In the genomic region with DNA sequence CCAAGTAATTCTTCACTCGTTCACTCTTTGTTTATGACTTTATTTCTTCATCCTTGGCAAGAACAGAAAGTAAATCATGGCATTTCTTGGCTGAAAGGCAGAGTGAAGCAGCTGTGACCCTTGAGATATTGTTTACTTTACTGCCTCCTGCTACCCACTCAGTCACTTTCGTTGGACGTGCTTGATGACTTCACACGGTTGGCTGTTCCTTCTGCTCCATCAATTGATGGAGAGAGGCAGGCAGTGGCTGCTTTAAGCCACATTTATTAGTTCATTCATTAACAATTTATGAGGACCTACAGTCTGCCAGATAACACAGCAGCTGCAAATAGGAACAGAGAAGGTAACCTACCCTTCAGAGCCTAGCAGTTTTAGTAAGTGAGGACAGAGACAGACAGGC, we compare ENCODE assay signal across 39 mouse cellular contexts. TPM values are rescaled to one million over a fixed set of nuclear protein-coding genes. Genes with fewer than 3 reads are reported as not detected.
DNase-seq lines count a peak whose midpoint lies in the region; ATAC-seq lines count a peak whose summit lies in the region.
"Had no signal": no experiment of that assay in that cellular context is flagged by ENCODE, and none has a peak within 500 bp of the region (broad histone marks: within the 10 kb centered on the region; RNA-seq: fewer than 3 reads in every experiment).

No protein-coding gene starts in this region.

- peaks cover 5% of the 10 kb centered on the region for H3K4me1 ChIP-seq in lung, embryonic 16.5 days (replicated peaks; ENCODE audit: control insufficient read depth, insufficient read depth, low read length)
- H3K4me1 ChIP-seq in neural tube, embryonic 11.5 days (ENCODE audit: control insufficient read depth, insufficient read depth, low read length) = no peaks in the 10 kb centered on the region
- peaks cover 11% of the 10 kb centered on the region for H3K4me1 ChIP-seq in neural tube, embryonic 15.5 days
- H3K4me1 ChIP-seq: kidney, embryonic 15.5 days; limb, embryonic 13.5 days had no signal

- H3K4me3 ChIP-seq in lung, embryonic 16.5 days (ENCODE audit: low read length) = no peak overlapping the region
- no peak overlapping the region for H3K4me3 ChIP-seq in neural tube, embryonic 11.5 days (ENCODE audit: low read depth, low read length)
- H3K4me3 ChIP-seq in neural tube, embryonic 15.5 days (replicated peaks) = no peak overlapping the region
- H3K4me3 ChIP-seq: erythroblast, embryonic 14.5 days; hindbrain, embryonic 13.5 days; kidney, embryonic 15.5 days; limb, embryonic 13.5 days; midbrain, embryonic 13.5 days; neural tube, embryonic 13.5 days had no signal

- H3K9me3 ChIP-seq in lung, embryonic 16.5 days (ENCODE audit: control insufficient read depth, low read length) = no peaks in the 10 kb centered on the region
- no peaks in the 10 kb centered on the region for H3K9me3 ChIP-seq in neural tube, embryonic 11.5 days (ENCODE audit: control insufficient read depth, low read length)
- H3K9me3 ChIP-seq in neural tube, embryonic 15.5 days (replicated peaks) = no peaks in the 10 kb centered on the region
- H3K9me3 ChIP-seq: hindbrain, embryonic 13.5 days; kidney, embryonic 15.5 days; limb, embryonic 13.5 days; midbrain, embryonic 13.5 days; neural tube, embryonic 13.5 days had no signal

- H3K36me3 ChIP-seq in lung, embryonic 16.5 days (ENCODE audit: control insufficient read depth, insufficient read depth, low read length) = no peaks in the 10 kb centered on the region
- H3K36me3 ChIP-seq in neural tube, embryonic 11.5 days (ENCODE audit: control insufficient read depth, insufficient read depth, low read length) = no peaks in the 10 kb centered on the region
- no peaks in the 10 kb centered on the region for H3K36me3 ChIP-seq in neural tube, embryonic 15.5 days
- H3K36me3 ChIP-seq: hindbrain, embryonic 13.5 days; kidney, embryonic 15.5 days; limb, embryonic 13.5 days; midbrain, embryonic 13.5 days; neural tube, embryonic 13.5 days had no signal

- no peak overlapping the region for H3K27ac ChIP-seq in lung, embryonic 16.5 days (ENCODE audit: low read length)
- H3K27ac ChIP-seq in neural tube, embryonic 11.5 days (ENCODE audit: low read depth, low read length) = no peak overlapping the region
- H3K27ac ChIP-seq in neural tube, embryonic 15.5 days (replicated peaks) = no peak overlapping the region
- H3K27ac ChIP-seq: hindbrain, embryonic 13.5 days; kidney, embryonic 15.5 days; limb, embryonic 13.5 days; midbrain, embryonic 13.5 days; neural tube, embryonic 13.5 days had no signal

- DNase-seq in heart, adult 11 months = peak; percentile 21
- no peak for DNase-seq in heart, adult 8-10 months (ENCODE audit: low spot score)
- no peak for DNase-seq in lung, postnatal 14 days
- DNase-seq in neural tube, embryonic 11.5 days (ENCODE audit: low spot score) = peak; percentile 10
- no peak for DNase-seq in neural tube, embryonic 10.5 days (ENCODE audit: extremely low spot score, low spot score)
- DNase-seq in gastrocnemius, postnatal 4 days (ENCODE audit: low spot score in 2 of 2) = no peak
- DNase-seq: adrenal gland, postnatal 14 days; cerebellum, adult 11-12 months; cerebellum, adult 9-11 months; gastrocnemius, postnatal 10 days; heart, postnatal 36 days; kidney, adult 18-20 months; kidney, postnatal 25 days; right cerebral cortex, adult 18-20 months; spleen, adult 18-20 months; thymus, postnatal 14 days had no signal

- H3K4me2 ChIP-seq in lung, embryonic 16.5 days (ENCODE audit: low read depth, low read length) = no peak overlapping the region
- H3K4me2 ChIP-seq in neural tube, embryonic 11.5 days (ENCODE audit: low read depth) = no peak overlapping the region
- no peak overlapping the region for H3K4me2 ChIP-seq in neural tube, embryonic 15.5 days
- H3K4me2 ChIP-seq: heart, embryonic 11.5 days; hindbrain, embryonic 13.5 days; kidney, embryonic 15.5 days; limb, embryonic 13.5 days; liver, embryonic 11.5 days; midbrain, embryonic 13.5 days; neural tube, embryonic 13.5 days had no signal

- no peaks in the 10 kb centered on the region for H3K27me3 ChIP-seq in lung, embryonic 16.5 days (ENCODE audit: control insufficient read depth, insufficient read depth, low read depth, low read length)
- no peaks in the 10 kb centered on the region for H3K27me3 ChIP-seq in neural tube, embryonic 11.5 days (ENCODE audit: control insufficient read depth, insufficient read depth, low read length)
- H3K27me3 ChIP-seq in neural tube, embryonic 15.5 days (replicated peaks) = no peaks in the 10 kb centered on the region
- H3K27me3 ChIP-seq: kidney, embryonic 15.5 days; limb, embryonic 13.5 days; midbrain, embryonic 13.5 days; neural tube, embryonic 13.5 days had no signal

- peak; percentile 71 for ATAC-seq in lung, embryonic 16.5 days (ENCODE audit: low read depth)
- ATAC-seq in neural tube, embryonic 11.5 days (ENCODE audit: insufficient read depth, low FRiP score, low TSS enrichment) = no peak
- ATAC-seq in neural tube, embryonic 15.5 days (ENCODE audit: low FRiP score) = peak; percentile 36; the same call in 1 of the 2 replicates
- ATAC-seq: midbrain, embryonic 13.5 days had no signal

- no peak overlapping the region for H3K9ac ChIP-seq in lung, embryonic 16.5 days (ENCODE audit: low read length)
- no peak overlapping the region for H3K9ac ChIP-seq in neural tube, embryonic 11.5 days (ENCODE audit: low read length)
- H3K9ac ChIP-seq in neural tube, embryonic 15.5 days (replicated peaks) = no peak overlapping the region
- H3K9ac ChIP-seq: hindbrain, embryonic 13.5 days; kidney, embryonic 15.5 days; limb, embryonic 13.5 days; midbrain, embryonic 13.5 days; neural tube, embryonic 13.5 days had no signal

- WGBS in lung, embryonic 16.5 days = 5% methylated on average over 4 of the region's 4 CpGs
- WGBS in neural tube, embryonic 11.5 days = 43% methylated on average over 4 of the region's 4 CpGs
- WGBS in neural tube, embryonic 15.5 days = 25% methylated on average over 4 of the region's 4 CpGs

RNA-seq across cellular contexts. Expression of a gene that starts 51.7 kb away (rescaled TPM):
- total RNA-seq in heart, adult 8-10 months (2022) = not detected
- polyA plus RNA-seq in lung, embryonic 16.5 days (2015; fragmentation: Nextera tagmentation; extraction: Ambion mirVana) = not detected in 2 replicates
- not detected in 2 replicates for polyA plus RNA-seq in neural tube, embryonic 11.5 days (2014; fragmentation: Nextera tagmentation; extraction: Ambion mirVana)
- polyA plus RNA-seq in neural tube, embryonic 15.5 days (2015; fragmentation: Nextera tagmentation; extraction: Ambion mirVana) = not detected in 2 replicates
- total RNA-seq in gastrocnemius, postnatal 4 days (2021) = not detected
- total RNA-seq: adrenal gland, postnatal 14 days; gastrocnemius, postnatal 10 days; granulocyte monocyte progenitor cell, adult 5-6 weeks; heart, postnatal 36 days; layer of hippocampus, adult 18-20 months; layer of hippocampus, postnatal 14 days; left cerebral cortex, adult 8-10 months; left cerebral cortex, postnatal 36 days; megakaryocyte progenitor cell, adult 5-6 weeks; MEL had no signal
- polyA plus RNA-seq: embryonic facial prominence, embryonic 14.5 days; erythroblast, embryonic 14.5 days; heart, embryonic 11.5 days; heart, embryonic 16.5 days; hindbrain, embryonic 13.5 days; intestine, embryonic 14.5 days; kidney, embryonic 15.5 days; limb, embryonic 13.5 days; liver, embryonic 16.5 days; midbrain, embryonic 13.5 days; neural tube, embryonic 13.5 days; stomach, embryonic 16.5 days; urinary bladder, adult 2 months had no signal

Comparison
In these comparisons a context has a peak if more than half of its experiments do, and no peak if none do; other contexts are left out.
1. DNase-seq: peak in heart, adult 11 months (single experiment) and neural tube, embryonic 11.5 days (single experiment); none in heart, adult 8-10 months (single experiment), lung, postnatal 14 days (single experiment), neural tube, embryonic 10.5 days (single experiment) and gastrocnemius, postnatal 4 days (0 of 2).